Mouse (Mus musculus) heart, postnatal 14 days (tissue): Measurements from ENCODE around the gene Zbtb40. TPM values are rescaled to one million over a fixed set of nuclear protein-coding genes. Genes with fewer than 3 reads are reported as not detected.
A peak's percentile ranks its signal among the peaks of the same experiment; 100 is the strongest.

Source experiments
- DNase-seq, 2 experiments: peaks; one replicate each; pipeline ENCODE4 v3.0.0; 2021 to 2022
- intact Hi-C: fragments of 180-260 bp; cut with DNase I; formaldehyde crosslinking; loops from one replicate; pipeline ENCODE4 v1.15.1; 2025
- total RNA-seq, 2 experiments: library from RNA; stranded (reverse); gene quantifications; 2 replicates each; pipeline ENCODE4 v1.2.3; 2021

The Zbtb40 gene
- total RNA-seq, 2 experiments from 2014 or later: 6.5 to 8.2 TPM

- DNase-seq: no peak
- intact Hi-C loops: no loop called here
Observed at GRCm38 (mm10) chr4:136944558-136945350, 103.8 kb downstream of the Zbtb40 start.

- no peak for DNase-seq
- intact Hi-C loops: no loop called here
Observed at GRCm38 (mm10) chr4:136943175-136943574, 105.4 kb downstream of the Zbtb40 start.

- DNase-seq: peak; percentile 53 to 61
- intact Hi-C loops: no loop called here
Observed at GRCm38 (mm10) chr4:136942761-136943160, 105.8 kb downstream of the Zbtb40 start.

GRCm38 (mm10) chr4:136937935-136938334 is 110.7 kb downstream of the Zbtb40 start:
- intact Hi-C loops: no loop called here
- no peak for DNase-seq

GRCm38 (mm10) chr4:136937344-136937743 is 111.3 kb downstream of the Zbtb40 start:
- DNase-seq: no peak
- intact Hi-C loops: no loop called here

GRCm38 (mm10) chr4:136934746-136935613 is 113.6 kb downstream of the Zbtb40 start:
- intact Hi-C loops: no loop called here
- DNase-seq: peak; percentile 25 to 27

- intact Hi-C loops: no loop called here
- no peak for DNase-seq
Observed at GRCm38 (mm10) chr4:136930474-136930873, 118.1 kb downstream of the Zbtb40 start.

Other genes with a start within 250 kb of the Zbtb40 start
- gene Ephb2, start 212.8 kb downstream of the Zbtb40 start, total RNA-seq: 1 to 10 TPM in 1 of 2 experiments, under 1 TPM in 1; 0.81 to 1.1 TPM
- gene C1qb, start 162.6 kb downstream of the Zbtb40 start, total RNA-seq: 10 to 100 TPM; 41.6 to 44.7 TPM
- gene C1qc, start 155.7 kb downstream of the Zbtb40 start, total RNA-seq: 10 to 100 TPM; 34.9 to 36.4 TPM
- 10 to 100 TPM; 39.1 to 41.5 TPM for gene C1qa, start 150.0 kb downstream of the Zbtb40 start, total RNA-seq
- gene Epha8, start 92.0 kb downstream of the Zbtb40 start, total RNA-seq: not detected
- under 1 TPM; 0.55 to 0.61 TPM for gene Wnt4, start 228.7 kb upstream of the Zbtb40 start, total RNA-seq